Mouse (Mus musculus) small intestine, adult 2 months (tissue): ENCODE data around the gene Smim11.
A peak's percentile ranks its signal among the peaks of the same experiment; 100 is the strongest.

ENCODE experiments used
- CTCF ChIP-seq: fragments of 200-500 bp; IDR thresholded peaks from 2 replicates; pipeline ENCODE4 v1.5.1; 2012; ENCODE audit warnings: low read depth, mild to moderate bottlenecking, control low read depth, inconsistent platforms, low read length, moderate library complexity, mixed read lengths; ENCODE audit not compliant: insufficient replicate concordance, insufficient read length; ENCODE audit errors: extremely low read depth
- POLR2A ChIP-seq: fragments of 200-500 bp; IDR thresholded peaks from 2 replicates; pipeline ENCODE4 v1.6.1; 2012; ENCODE audit warnings: low read depth, mild to moderate bottlenecking, control low read depth, inconsistent platforms, low read length, moderate library complexity

DNA sequence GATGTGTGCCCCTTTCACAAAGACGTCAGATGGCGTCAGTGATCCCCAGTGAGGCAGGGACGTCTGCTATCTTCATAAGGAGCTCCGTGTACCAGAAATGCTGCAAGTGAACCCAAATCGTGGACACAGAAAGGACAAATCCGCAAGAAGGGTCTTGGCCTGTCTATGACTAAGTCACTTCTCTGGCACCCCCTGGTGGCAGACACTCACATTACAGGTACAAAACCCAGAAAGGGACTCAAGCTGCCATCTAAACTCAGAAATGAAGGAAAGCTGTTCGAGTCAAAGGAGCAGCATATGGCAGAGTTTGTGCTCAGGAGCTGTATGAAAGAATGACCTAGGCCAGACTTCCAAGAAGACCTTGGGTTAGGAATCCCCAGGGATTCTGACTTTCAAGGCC is 14.5 kb upstream of the Smim11 start:
- TF ChIP-seq POLR2A (no peak), CTCF (peak; percentile 74; the same call in 1 of the 2 replicates)
